Mouse (Mus musculus): ENCODE measurements around the gene Myoz2. TPM values are rescaled to one million over a fixed set of nuclear protein-coding genes. Genes with fewer than 3 reads are reported as not detected.

Myoz2 gene
- polyA plus RNA-seq, 2 experiments, result not detected

GRCm38 (mm10) chr3:123053192-123053938 is 18.6 kb upstream of the Myoz2 start:
- no peaks in the 10 kb centered on the region for H3K27me3 ChIP-seq (ENCODE audit: control insufficient read depth, insufficient read depth, low read length)
- DNase-seq (ENCODE audit: low read depth in 3 of 3, low spot score in 3 of 3), result no peak
- H3K36me3 ChIP-seq (replicated peaks; ENCODE audit: control insufficient read depth, insufficient read depth, low read depth), result no peaks in the 10 kb centered on the region
- no peaks in the 10 kb centered on the region for H3K4me1 ChIP-seq (replicated peaks; ENCODE audit: control insufficient read depth in 2 of 2, insufficient read depth in 2 of 2, low read length in 1 of 2)
- no peak for ATAC-seq (ENCODE audit: insufficient read depth)
- H3K9ac ChIP-seq (replicated peaks), result no peak overlapping the region
- no peaks in the 10 kb centered on the region for H3K9me3 ChIP-seq (ENCODE audit: control insufficient read depth, low read length)
- WGBS (ENCODE audit: insufficient replicate concordance), result 31% methylated on average over 8 of the region's 8 CpGs
- no peak overlapping the region for H3K4me2 ChIP-seq (ENCODE audit: low read depth)
- no peak overlapping the region for H3K27ac ChIP-seq
- no peak overlapping the region for H3K4me3 ChIP-seq (ENCODE audit: insufficient read depth in 1 of 2, low read depth in 2 of 2, low read length in 2 of 2)
- TF ChIP-seq CTCF (IDR thresholded peaks at IDR 0.05; ENCODE audit: low read depth), result no peak

GRCm38 (mm10) chr3:123042308-123042707 is 7.5 kb upstream of the Myoz2 start:
- no peak overlapping the region for H3K27ac ChIP-seq
- no peak overlapping the region for H3K4me3 ChIP-seq (ENCODE audit: insufficient read depth in 1 of 2, low read depth in 2 of 2, low read length in 2 of 2)
- H3K36me3 ChIP-seq (replicated peaks; ENCODE audit: control insufficient read depth, insufficient read depth, low read depth), result no peaks in the 10 kb centered on the region
- no peak overlapping the region for H3K4me2 ChIP-seq (ENCODE audit: low read depth)
- no peaks in the 10 kb centered on the region for H3K9me3 ChIP-seq (ENCODE audit: control insufficient read depth, low read length)
- ATAC-seq (ENCODE audit: insufficient read depth) (no peak), DNase-seq (ENCODE audit: low read depth in 3 of 3, low spot score in 3 of 3) (no peak)
- no peaks in the 10 kb centered on the region for H3K4me1 ChIP-seq (replicated peaks; ENCODE audit: control insufficient read depth in 2 of 2, insufficient read depth in 2 of 2, low read length in 1 of 2)
- no peak for TF ChIP-seq CTCF (IDR thresholded peaks at IDR 0.05; ENCODE audit: low read depth)
- no peak for TF ChIP-seq EP300 (IDR thresholded peaks at IDR 0.05; ENCODE audit: low read depth)
- H3K9ac ChIP-seq (replicated peaks), result no peak overlapping the region
- H3K27me3 ChIP-seq (ENCODE audit: control insufficient read depth, insufficient read depth, low read length), result no peaks in the 10 kb centered on the region
- WGBS (ENCODE audit: insufficient replicate concordance), result 76% methylated on average over 1 of the region's 1 CpGs

GRCm38 (mm10) chr3:123033804-123034203 is 1.0 kb downstream of the Myoz2 start:
- ATAC-seq (ENCODE audit: insufficient read depth), result no peak
- Histone ChIP-seq H3K36me3 (replicated peaks; ENCODE audit: control insufficient read depth, insufficient read depth, low read depth) (no peaks in the 10 kb centered on the region), H3K4me2 (ENCODE audit: low read depth) (no peak overlapping the region), H3K4me1 (replicated peaks; ENCODE audit: control insufficient read depth in 2 of 2, insufficient read depth in 2 of 2, low read length in 1 of 2) (no peaks in the 10 kb centered on the region), H3K9me3 (ENCODE audit: control insufficient read depth, low read length) (no peaks in the 10 kb centered on the region), H3K4me3 (ENCODE audit: insufficient read depth in 1 of 2, low read depth in 2 of 2, low read length in 2 of 2) (no peak overlapping the region), H3K27ac (no peak overlapping the region), H3K27me3 (ENCODE audit: control insufficient read depth, insufficient read depth, low read length) (no peaks in the 10 kb centered on the region), H3K9ac (replicated peaks) (no peak overlapping the region)
- no peak for DNase-seq (ENCODE audit: low read depth in 3 of 3, low spot score in 3 of 3)
- WGBS (ENCODE audit: insufficient replicate concordance), result 65% methylated on average over 8 of the region's 8 CpGs
- TF ChIP-seq EP300 (IDR thresholded peaks at IDR 0.05; ENCODE audit: low read depth) (no peak), CTCF (IDR thresholded peaks at IDR 0.05; ENCODE audit: low read depth) (no peak)

GRCm38 (mm10) chr3:123025634-123026033 is 9.2 kb downstream of the Myoz2 start:
- H3K9ac ChIP-seq (replicated peaks), result no peak overlapping the region
- WGBS (ENCODE audit: insufficient replicate concordance), result 65% methylated on average over 3 of the region's 3 CpGs
- no peaks in the 10 kb centered on the region for H3K9me3 ChIP-seq (ENCODE audit: control insufficient read depth, low read length)
- no peaks in the 10 kb centered on the region for H3K4me1 ChIP-seq (replicated peaks; ENCODE audit: control insufficient read depth in 2 of 2, insufficient read depth in 2 of 2, low read length in 1 of 2)
- H3K27ac ChIP-seq, result no peak overlapping the region
- ATAC-seq (ENCODE audit: insufficient read depth) (no peak), DNase-seq (ENCODE audit: low read depth in 3 of 3, low spot score in 3 of 3) (no peak)
- TF ChIP-seq CTCF (IDR thresholded peaks at IDR 0.05; ENCODE audit: low read depth) (no peak), EP300 (IDR thresholded peaks at IDR 0.05; ENCODE audit: low read depth) (no peak)
- H3K4me3 ChIP-seq (ENCODE audit: insufficient read depth in 1 of 2, low read depth in 2 of 2, low read length in 2 of 2), result no peak overlapping the region
- no peak overlapping the region for H3K4me2 ChIP-seq (ENCODE audit: low read depth)
- no peaks in the 10 kb centered on the region for H3K27me3 ChIP-seq (ENCODE audit: control insufficient read depth, insufficient read depth, low read length)
- no peaks in the 10 kb centered on the region for H3K36me3 ChIP-seq (replicated peaks; ENCODE audit: control insufficient read depth, insufficient read depth, low read depth)

GRCm38 (mm10) chr3:123024496-123025234 is 10.2 kb downstream of the Myoz2 start:
- ATAC-seq (ENCODE audit: insufficient read depth), result no peak
- H3K27ac ChIP-seq, result no peak overlapping the region
- H3K9me3 ChIP-seq (ENCODE audit: control insufficient read depth, low read length), result no peaks in the 10 kb centered on the region
- DNase-seq (ENCODE audit: low read depth in 3 of 3, low spot score in 3 of 3), result no peak
- no peak overlapping the region for H3K9ac ChIP-seq (replicated peaks)
- no peak overlapping the region for H3K4me2 ChIP-seq (ENCODE audit: low read depth)
- WGBS (ENCODE audit: insufficient replicate concordance), result 49% methylated on average over 9 of the region's 9 CpGs
- H3K27me3 ChIP-seq (ENCODE audit: control insufficient read depth, insufficient read depth, low read length), result no peaks in the 10 kb centered on the region
- no peak for TF ChIP-seq EP300 (IDR thresholded peaks at IDR 0.05; ENCODE audit: low read depth)
- no peak for TF ChIP-seq CTCF (IDR thresholded peaks at IDR 0.05; ENCODE audit: low read depth)
- H3K4me3 ChIP-seq (ENCODE audit: insufficient read depth in 1 of 2, low read depth in 2 of 2, low read length in 2 of 2), result no peak overlapping the region
- H3K36me3 ChIP-seq (replicated peaks; ENCODE audit: control insufficient read depth, insufficient read depth, low read depth), result no peaks in the 10 kb centered on the region
- H3K4me1 ChIP-seq (replicated peaks; ENCODE audit: control insufficient read depth in 2 of 2, insufficient read depth in 2 of 2, low read length in 1 of 2), result no peaks in the 10 kb centered on the region

Measured in liver, embryonic 14.5 days (tissue).